Mouse (Mus musculus) bone marrow, adult 2 months (tissue): ENCODE data around the gene Agmo. TPM values are rescaled to one million over a fixed set of nuclear protein-coding genes. Genes with fewer than 3 reads are reported as not detected.

Source experiments
- H3K27ac ChIP-seq: fragments of 200-500 bp; 2 replicates; pipeline ENCODE4 v1.5.1; 2012; ENCODE audit warnings: low read depth, mild to moderate bottlenecking, control low read depth, inconsistent platforms, low read length; ENCODE audit not compliant: control insufficient read depth, poor library complexity, insufficient read depth
- H3K4me1 ChIP-seq: fragments of 200-500 bp; 2 replicates; pipeline ENCODE4 v1.6.1; 2011; ENCODE audit warnings: low read length; ENCODE audit not compliant: control insufficient read depth, insufficient read depth
- H3K4me3 ChIP-seq: fragments of 200-500 bp; replicated peaks from 2 replicates; pipeline ENCODE3; 2011; ENCODE audit warnings: mild to moderate bottlenecking, low read depth, low read length, control low read depth; ENCODE audit not compliant: control insufficient read depth
- CTCF ChIP-seq: fragments of 200-500 bp; IDR thresholded peaks from 2 replicates; pipeline ENCODE4 v1.5.1; 2011; ENCODE audit warnings: low read length, control low read depth; ENCODE audit not compliant: control insufficient read depth, insufficient read depth
- POLR2A ChIP-seq: fragments of 200-500 bp; IDR thresholded peaks from 2 replicates; pipeline ENCODE4 v1.6.1; 2011; ENCODE audit warnings: low read depth, mild to moderate bottlenecking, control low read depth, low read length, borderline replicate concordance; ENCODE audit not compliant: control insufficient read depth
- WGBS: fragments of 180-500 bp; shearing (Covaris S2); methylation state at CpG from one replicate; pipeline ENCODE4 v1.1.7; 2018; 5-methylcytosine and 5-hydroxymethylcytosine counted together
- polyA plus RNA-seq: library from polyadenylated mRNA; stranded (reverse); fragments of >200 nt; gene quantifications from 2 replicates; pipeline ENCODE4 v1.2.4, GENCODE M21; 2011; ENCODE audit warnings: low replicate concordance; ENCODE audit not compliant: missing spikeins, insufficient read depth, insufficient read length

Agmo gene
- polyA plus RNA-seq, 1 experiment, result 1.7 TPM

GRCm38 (mm10) chr12:37524662-37525061 lies 283.2 kb downstream of the Agmo start:
- Histone ChIP-seq H3K4me1 (no peaks in the 10 kb centered on the region), H3K4me3 (no peak overlapping the region), H3K27ac (no peak overlapping the region)
- TF ChIP-seq POLR2A (no peak), CTCF (no peak)
- WGBS, result 61% methylated on average over 3 of the region's 3 CpGs

- TF ChIP-seq POLR2A, result no peak
- Histone ChIP-seq H3K4me3 (no peak overlapping the region), H3K4me1 (no peaks in the 10 kb centered on the region), H3K27ac (no peak overlapping the region)
- WGBS, result 57% methylated on average over 1 of the region's 1 CpGs
Measured at GRCm38 (mm10) chr12:37540994-37541393, 299.6 kb downstream of the Agmo start.

DNA sequence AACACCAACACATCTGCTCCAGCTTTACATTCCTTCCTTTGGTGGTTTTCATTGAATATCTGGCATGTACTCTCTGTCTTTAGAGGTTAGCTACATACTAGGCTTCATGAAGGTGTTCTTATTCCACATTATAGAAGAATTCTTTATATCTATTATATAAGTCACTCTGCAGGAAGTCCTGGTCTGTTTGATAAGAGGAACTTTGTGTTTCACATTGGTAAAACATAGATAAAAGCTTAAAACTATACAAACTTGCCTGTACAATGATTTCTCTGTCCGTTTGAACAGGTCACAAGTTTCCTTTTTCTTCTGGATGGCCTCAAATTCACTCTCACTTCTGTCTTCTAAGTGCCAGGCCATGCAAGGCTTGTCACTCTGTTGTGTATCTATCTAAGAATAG lies 316.8 kb downstream of the Agmo start:
- Histone ChIP-seq H3K4me1 (no peaks in the 10 kb centered on the region), H3K4me3 (no peak overlapping the region), H3K27ac (no peak overlapping the region)
- WGBS, result 4% methylated on average over 1 of the region's 1 CpGs
- TF ChIP-seq POLR2A (no peak), CTCF (no peak)

GRCm38 (mm10) chr12:37565882-37566596 lies 324.6 kb downstream of the Agmo start:
- Histone ChIP-seq H3K4me3 (no peak overlapping the region), H3K27ac (no peak overlapping the region), H3K4me1 (no peaks in the 10 kb centered on the region)
- TF ChIP-seq CTCF, result no peak
- no peak for TF ChIP-seq POLR2A
- 75% methylated on average over 5 of the region's 5 CpGs for WGBS

DNA sequence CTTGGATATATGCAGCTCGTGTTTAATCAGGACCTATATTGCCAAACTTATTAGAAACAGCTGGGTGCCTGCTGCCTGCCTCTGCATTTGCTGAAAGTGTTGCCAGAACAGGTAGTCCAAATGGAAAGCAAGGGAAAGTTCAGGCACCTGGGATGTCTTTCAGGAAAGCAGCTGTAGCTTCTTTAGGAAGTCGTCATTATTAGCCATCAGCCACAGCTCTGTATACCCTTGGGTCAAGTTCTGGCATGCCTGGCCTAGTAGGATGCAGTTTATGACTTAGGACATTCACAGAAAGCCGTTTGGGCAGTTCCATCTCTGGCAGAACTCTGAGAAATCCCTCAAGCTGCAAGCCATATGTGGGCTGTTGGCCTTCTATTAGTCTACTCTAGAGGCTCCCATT lies 330.5 kb downstream of the Agmo start:
- 61% methylated on average over 3 of the region's 3 CpGs for WGBS
- TF ChIP-seq CTCF, result no peak
- no peak for TF ChIP-seq POLR2A
- Histone ChIP-seq H3K27ac (no peak overlapping the region), H3K4me1 (no peaks in the 10 kb centered on the region), H3K4me3 (no peak overlapping the region)

- H3K4me3 ChIP-seq, result no peak overlapping the region
- 84% methylated on average over 8 of the region's 8 CpGs for WGBS
- no peaks in the 10 kb centered on the region for H3K4me1 ChIP-seq
- TF ChIP-seq POLR2A (no peak), CTCF (no peak)
- no peak overlapping the region for H3K27ac ChIP-seq
Measured at GRCm38 (mm10) chr12:37582777-37583176, 341.3 kb downstream of the Agmo start.

DNA sequence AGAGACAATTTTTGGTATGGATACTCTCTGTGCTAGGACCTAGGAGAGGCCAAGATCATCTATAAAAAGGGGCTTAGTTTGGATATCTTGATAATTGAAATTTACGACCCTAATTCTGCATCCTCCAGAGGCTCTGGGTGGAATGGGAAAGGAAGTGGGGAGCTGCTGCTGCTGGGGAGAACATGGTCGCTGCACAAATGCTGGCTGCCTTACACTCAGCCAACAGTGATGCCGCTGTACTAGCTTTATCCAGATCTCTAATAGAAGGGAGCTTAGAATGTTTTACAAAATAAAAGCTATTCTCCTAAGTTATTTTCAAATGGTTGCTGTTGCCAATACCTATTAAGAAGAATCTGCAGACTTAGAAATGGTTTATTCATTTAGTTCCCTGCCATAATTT lies 351.4 kb downstream of the Agmo start:
- no peak overlapping the region for H3K4me3 ChIP-seq
- no peak overlapping the region for H3K27ac ChIP-seq
- no peak for TF ChIP-seq POLR2A
- TF ChIP-seq CTCF, result no peak
- 53% methylated on average over 3 of the region's 3 CpGs for WGBS
- no peaks in the 10 kb centered on the region for H3K4me1 ChIP-seq

DNA sequence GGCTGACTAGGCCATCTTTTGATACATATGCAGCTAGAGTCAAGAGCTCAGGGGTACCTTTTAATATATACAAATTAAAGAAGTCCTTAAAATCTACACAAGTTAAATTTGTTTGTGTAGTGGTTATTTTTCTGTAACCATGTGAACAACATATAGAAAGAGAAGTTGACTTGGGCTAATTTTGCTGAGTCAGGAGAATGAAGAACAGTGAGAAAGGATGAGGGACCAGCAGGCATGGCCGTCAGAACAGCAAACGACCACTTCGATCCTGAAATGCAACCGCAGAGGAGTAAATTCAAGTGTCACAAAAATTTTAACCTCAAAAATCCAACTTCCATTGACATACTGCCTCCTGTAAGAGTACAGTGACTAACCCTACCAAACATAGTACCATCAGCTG lies 371.4 kb downstream of the Agmo start:
- TF ChIP-seq CTCF, result no peak
- TF ChIP-seq POLR2A, result no peak
- H3K27ac ChIP-seq, result no peak overlapping the region
- 82% methylated on average over 4 of the region's 4 CpGs for WGBS
- no peaks in the 10 kb centered on the region; the same call in 1 of the 2 replicates for H3K4me1 ChIP-seq
- H3K4me3 ChIP-seq, result no peak overlapping the region

- no peaks in the 10 kb centered on the region; the same call in 1 of the 2 replicates for H3K4me1 ChIP-seq
- WGBS, result 82% methylated on average over 2 of the region's 2 CpGs
- TF ChIP-seq POLR2A (no peak), CTCF (no peak)
- no peak overlapping the region for H3K4me3 ChIP-seq
- H3K27ac ChIP-seq, result no peak overlapping the region
Measured at GRCm38 (mm10) chr12:37614769-37615168, 373.3 kb downstream of the Agmo start.
